Mouse (Mus musculus): ENCODE data around the gene Xrra1. TPM values are rescaled to one million over a fixed set of nuclear protein-coding genes. Genes with fewer than 3 reads are reported as not detected.
"Not testable (repeated sequence)": the region's sequence is repeated elsewhere in the genome, so short reads cannot be mapped to it uniquely, and the experiment has no call there.

Xrra1 gene
- polyA plus RNA-seq, 1 experiment from 2014 or later: 0.48 TPM

DNA sequence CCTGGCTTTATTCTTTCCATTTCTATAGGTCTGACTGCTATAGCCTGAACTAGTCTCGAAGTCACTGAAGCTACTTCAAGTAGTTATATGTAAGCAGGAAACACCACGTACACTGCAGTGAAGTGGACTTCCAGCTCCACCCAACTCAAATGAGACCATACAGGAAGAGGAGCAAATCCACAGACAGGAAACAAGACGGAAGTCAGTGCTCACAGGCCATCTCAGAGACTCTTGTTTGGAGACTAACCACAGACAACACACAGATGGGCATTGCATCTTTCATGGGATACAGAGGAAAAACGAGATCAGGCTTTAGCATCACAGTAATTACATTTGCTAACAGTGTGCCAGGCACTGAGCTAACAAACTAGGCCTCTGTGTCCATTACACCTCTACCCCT is 87.4 kb downstream of the Xrra1 start:
- Histone ChIP-seq H3K36me3 (replicated peaks) (peaks cover 87% of the 10 kb centered on the region), H3K27ac (no peak overlapping the region), H3K27me3 (ENCODE audit: poor library complexity, severe bottlenecking) (no peaks in the 10 kb centered on the region), H3K4me1 (no peaks in the 10 kb centered on the region), H3K4me3 (no peak overlapping the region), H3K9me3 (0 out of 2 replicates have a peak, but pooled peaks cover 3% of the 10 kb centered on the region)
- 90% methylated on average over 4 of the region's 4 CpGs for WGBS
- no peak for DNase-seq (ENCODE audit: extremely low spot score, low spot score)

DNA sequence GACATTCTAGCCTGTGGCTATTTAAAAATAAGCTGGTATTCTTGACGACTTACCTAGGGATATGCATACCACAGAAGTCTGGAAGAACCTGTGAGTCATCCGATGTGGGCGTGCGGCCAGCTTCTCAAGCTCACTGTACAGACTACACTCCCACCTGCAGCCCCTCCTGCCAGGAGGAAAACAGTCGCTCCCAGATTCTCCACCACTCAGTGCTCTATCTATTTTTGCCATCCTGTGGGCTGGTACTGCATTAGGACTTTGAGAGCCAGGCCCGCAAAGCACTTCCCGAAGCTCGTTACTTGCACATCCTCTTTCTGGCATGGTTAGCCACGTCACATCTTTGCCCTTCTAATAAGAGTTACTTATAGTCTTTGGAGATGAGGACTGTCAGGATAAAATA is 88.4 kb downstream of the Xrra1 start:
- 94% methylated on average over 9 of the region's 9 CpGs for WGBS
- Histone ChIP-seq H3K4me1 (no peaks in the 10 kb centered on the region), H3K4me3 (no peak overlapping the region), H3K27ac (no peak overlapping the region), H3K9me3 (0 out of 2 replicates have a peak, but pooled peaks cover 3% of the 10 kb centered on the region), H3K27me3 (ENCODE audit: poor library complexity, severe bottlenecking) (no peaks in the 10 kb centered on the region), H3K36me3 (replicated peaks) (peaks cover 87% of the 10 kb centered on the region)
- DNase-seq (ENCODE audit: extremely low spot score, low spot score): no peak

DNA sequence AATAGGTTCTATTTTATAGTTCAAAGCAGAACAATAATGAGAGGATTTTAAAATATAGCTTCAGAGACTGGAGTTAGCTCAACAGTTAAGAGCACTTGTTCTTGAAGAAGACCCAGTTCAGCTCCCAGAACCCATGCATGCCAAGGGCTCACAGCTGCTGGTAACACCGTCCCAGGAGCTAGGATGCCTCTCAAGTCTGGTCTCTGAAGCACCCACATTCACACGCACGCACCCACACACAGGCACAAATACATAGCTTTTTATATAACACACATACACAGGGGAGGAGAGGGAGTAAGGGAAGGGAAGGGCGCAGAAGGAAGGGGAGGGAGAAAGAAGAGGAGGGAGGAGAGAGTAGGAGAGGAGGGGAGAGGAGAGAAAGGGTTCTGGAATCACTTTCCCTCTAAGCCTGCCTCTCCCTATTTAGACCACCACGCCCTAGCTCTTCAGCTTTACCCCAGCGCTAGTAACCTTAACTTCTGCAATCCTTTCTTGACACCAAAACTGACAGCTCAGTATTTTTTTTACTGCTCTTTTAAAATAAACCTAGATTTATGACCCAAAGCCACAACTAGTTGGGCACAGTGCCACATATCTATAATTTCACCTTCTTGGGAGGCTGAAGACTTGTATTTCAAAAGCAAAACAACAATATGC is 94.7 kb downstream of the Xrra1 start:
- Histone ChIP-seq H3K27ac (no peak overlapping the region), H3K9me3 (no peaks in the 10 kb centered on the region), H3K36me3 (replicated peaks) (peaks cover 38% of the 10 kb centered on the region), H3K27me3 (ENCODE audit: poor library complexity, severe bottlenecking) (no peaks in the 10 kb centered on the region), H3K4me1 (no peaks in the 10 kb centered on the region), H3K4me3 (no peak overlapping the region)
- WGBS: 88% methylated on average over 6 of the region's 6 CpGs
- no peak for DNase-seq (ENCODE audit: extremely low spot score, low spot score)

DNA sequence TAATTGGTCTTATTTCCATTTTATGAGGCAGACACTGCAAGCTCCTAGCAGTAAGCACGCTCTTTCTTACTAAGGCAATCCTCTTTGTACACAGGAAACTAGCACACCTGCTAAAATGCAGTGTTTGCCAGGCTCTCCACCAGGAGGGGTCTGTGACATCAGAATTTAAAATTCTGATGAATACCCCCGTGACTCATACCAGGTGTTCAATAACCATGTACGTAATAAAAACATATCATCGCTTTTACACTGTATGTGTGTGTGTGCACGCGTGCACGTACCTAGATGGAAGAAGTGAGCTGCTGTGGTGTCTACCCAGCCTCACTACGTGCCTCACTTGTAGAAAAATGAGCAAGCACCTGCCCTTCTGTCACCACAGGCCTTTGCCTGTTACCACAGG is 95.3 kb downstream of the Xrra1 start:
- no peak for DNase-seq (ENCODE audit: extremely low spot score, low spot score)
- Histone ChIP-seq H3K4me3 (no peak overlapping the region), H3K27ac (no peak overlapping the region), H3K4me1 (no peaks in the 10 kb centered on the region), H3K9me3 (no peaks in the 10 kb centered on the region), H3K27me3 (ENCODE audit: poor library complexity, severe bottlenecking) (no peaks in the 10 kb centered on the region), H3K36me3 (replicated peaks) (peaks cover 36% of the 10 kb centered on the region)
- WGBS: 94% methylated on average over 8 of the region's 8 CpGs

DNA sequence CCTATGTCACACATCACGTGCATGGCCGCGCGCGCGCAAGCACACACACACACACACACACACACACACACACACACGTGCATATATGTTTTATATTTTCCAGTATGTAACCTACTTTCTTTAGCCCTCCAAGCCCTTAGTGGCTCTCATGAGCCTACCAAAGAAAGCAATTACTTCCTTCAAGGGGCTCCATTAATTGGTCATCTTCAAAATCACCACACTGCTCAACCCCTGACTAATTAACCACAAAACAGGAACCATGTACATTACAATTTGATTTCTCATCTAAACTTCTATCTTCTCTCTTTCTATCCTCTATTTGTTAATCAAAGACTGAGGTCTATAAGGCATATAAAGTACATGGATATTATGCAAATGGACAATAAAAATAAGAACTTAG is 97.2 kb downstream of the Xrra1 start:
- no peaks in the 10 kb centered on the region for H3K4me1 ChIP-seq
- H3K36me3 ChIP-seq (replicated peaks): peaks cover 23% of the 10 kb centered on the region
- H3K27ac ChIP-seq: no peak overlapping the region
- H3K9me3 ChIP-seq: no peaks in the 10 kb centered on the region
- WGBS: 99% methylated on average over 7 of the region's 7 CpGs
- DNase-seq (ENCODE audit: extremely low spot score, low spot score): no peak
- no peaks in the 10 kb centered on the region for H3K27me3 ChIP-seq (ENCODE audit: poor library complexity, severe bottlenecking)
- no peak overlapping the region for H3K4me3 ChIP-seq

DNA sequence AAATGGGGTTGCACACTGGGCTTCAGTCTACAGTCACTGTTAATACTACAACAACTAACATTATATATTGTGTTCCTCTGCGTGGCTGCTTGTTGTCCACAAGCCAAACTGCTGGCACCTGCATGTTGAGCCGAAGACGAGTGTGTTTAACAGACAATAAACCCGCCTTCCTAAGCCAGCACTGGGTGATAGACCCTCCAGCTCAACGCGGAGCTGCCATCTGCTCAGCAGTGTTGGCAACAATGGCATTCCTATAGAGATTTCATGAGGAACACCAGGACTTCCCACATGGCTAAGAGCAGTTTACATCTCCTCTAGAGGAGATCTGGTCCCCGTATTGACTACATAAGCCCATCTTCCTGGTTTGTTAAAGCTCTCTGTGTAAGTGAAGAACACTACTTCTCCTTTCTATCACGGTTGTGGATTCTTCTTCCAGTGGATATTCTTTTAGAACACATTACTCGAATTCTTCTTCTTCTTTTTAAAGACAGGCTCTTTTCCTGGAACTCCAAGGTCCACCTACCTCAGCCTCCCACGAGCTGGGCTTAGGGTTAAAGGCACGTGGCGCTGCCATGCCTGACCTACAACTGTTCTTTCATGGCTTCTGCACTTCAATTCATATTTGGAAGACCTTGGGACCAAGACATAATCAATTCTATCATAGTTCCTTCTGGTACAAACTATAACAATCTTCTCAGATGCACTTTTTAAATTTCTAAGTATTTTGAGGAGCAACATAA is 98.5 kb downstream of the Xrra1 start:
- DNase-seq (ENCODE audit: extremely low spot score, low spot score): no peak
- Histone ChIP-seq H3K27ac (no peak overlapping the region), H3K4me1 (peaks cover under 1% of the 10 kb centered on the region; the same call in 1 of the 2 replicates), H3K9me3 (no peaks in the 10 kb centered on the region), H3K36me3 (replicated peaks) (peaks cover 10% of the 10 kb centered on the region), H3K27me3 (ENCODE audit: poor library complexity, severe bottlenecking) (no peaks in the 10 kb centered on the region), H3K4me3 (no peak overlapping the region)
- WGBS: 89% methylated on average over 12 of the region's 12 CpGs

DNA sequence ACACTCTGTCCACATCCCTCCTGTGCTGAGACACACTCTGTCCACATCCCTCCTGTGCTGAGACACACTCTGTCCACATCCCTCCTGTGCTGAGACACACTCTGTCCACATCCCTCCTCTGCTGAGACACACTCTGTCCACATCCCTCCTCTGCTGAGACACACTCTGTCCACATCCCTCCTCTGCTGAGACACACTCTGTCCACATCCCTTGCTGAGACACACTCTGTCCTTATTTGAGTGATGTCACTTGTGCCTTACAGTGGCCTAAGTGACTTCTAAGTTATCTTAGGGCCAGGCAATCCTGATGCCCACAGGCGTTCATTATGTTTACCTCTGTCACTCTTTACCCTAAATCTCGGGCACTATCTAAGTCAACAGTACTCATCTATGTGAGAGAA is 101.7 kb downstream of the Xrra1 start:
- peaks cover 21% of the 10 kb centered on the region for H3K4me1 ChIP-seq
- not testable (repeated sequence) for H3K4me3 ChIP-seq; DNase-seq (ENCODE audit: extremely low spot score, low spot score); H3K27me3 ChIP-seq (ENCODE audit: poor library complexity, severe bottlenecking); H3K9me3 ChIP-seq; H3K27ac ChIP-seq; H3K36me3 ChIP-seq (replicated peaks)
- WGBS: 91% methylated on average over 2 of the region's 2 CpGs

DNA sequence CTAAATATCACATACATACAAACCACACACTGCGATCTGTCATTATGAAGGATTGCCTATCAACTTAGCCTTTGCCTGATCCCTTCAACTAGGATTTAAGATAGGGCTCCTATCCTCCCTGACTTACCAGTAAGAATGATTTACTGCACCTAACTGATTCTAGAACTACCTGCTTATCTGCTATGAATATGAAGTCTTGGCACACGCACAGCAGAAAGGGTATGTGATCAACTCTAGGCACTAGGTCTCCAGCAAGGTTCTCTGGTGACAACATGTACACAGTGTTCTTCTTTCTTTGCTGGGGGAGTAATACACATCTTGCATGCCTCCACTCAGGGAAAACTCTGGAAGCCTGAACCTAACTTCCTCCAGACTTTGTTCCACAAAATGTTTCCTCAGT is 102.6 kb downstream of the Xrra1 start:
- Histone ChIP-seq H3K4me3 (no peak overlapping the region), H3K27ac (no peak overlapping the region), H3K27me3 (ENCODE audit: poor library complexity, severe bottlenecking) (no peaks in the 10 kb centered on the region), H3K4me1 (peaks cover 31% of the 10 kb centered on the region), H3K36me3 (replicated peaks) (no peaks in the 10 kb centered on the region), H3K9me3 (no peaks in the 10 kb centered on the region)
- DNase-seq (ENCODE audit: extremely low spot score, low spot score): no peak
- 100% methylated on average over 2 of the region's 2 CpGs for WGBS

DNA sequence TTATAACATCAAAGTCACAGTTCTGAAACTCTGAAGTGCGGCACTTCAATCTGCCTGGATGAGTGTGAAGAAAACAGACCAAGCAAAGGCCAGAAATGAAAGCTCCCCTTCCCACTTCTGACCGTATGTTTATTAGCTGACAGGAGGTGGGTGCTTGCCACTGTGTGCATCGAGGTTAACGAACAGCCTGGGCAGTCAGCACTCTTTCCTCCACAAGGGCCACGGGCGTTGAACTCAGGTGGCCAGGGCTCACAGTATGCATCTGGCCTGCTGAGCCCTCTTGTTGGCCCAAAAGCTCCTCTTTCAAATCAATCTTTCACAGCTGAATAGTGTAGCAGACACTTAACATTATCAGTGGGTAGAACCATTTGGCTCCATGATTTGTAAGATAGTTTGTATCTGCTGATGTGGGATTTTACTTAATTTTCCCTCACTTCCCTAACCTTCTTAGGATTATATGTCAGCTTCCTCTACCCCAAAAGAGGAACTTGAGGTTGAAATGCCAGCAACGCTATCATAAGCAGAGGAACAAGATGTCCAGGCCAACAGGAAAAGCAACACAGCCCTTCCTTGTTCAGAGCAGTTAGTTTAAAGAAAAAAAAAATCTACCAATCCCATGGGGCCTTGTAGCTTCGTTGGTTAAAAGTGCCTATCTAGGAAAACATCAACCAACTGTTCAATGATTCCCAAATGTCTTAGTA is 103.8 kb downstream of the Xrra1 start:
- 82% methylated on average over 8 of the region's 8 CpGs for WGBS
- peaks cover 42% of the 10 kb centered on the region for H3K4me1 ChIP-seq
- no peak overlapping the region for H3K4me3 ChIP-seq
- no peak for DNase-seq (ENCODE audit: extremely low spot score, low spot score)
- H3K9me3 ChIP-seq: no peaks in the 10 kb centered on the region
- no peaks in the 10 kb centered on the region; the same call in 1 of the 2 replicates for H3K36me3 ChIP-seq (replicated peaks)
- no peak overlapping the region for H3K27ac ChIP-seq
- H3K27me3 ChIP-seq (ENCODE audit: poor library complexity, severe bottlenecking): no peaks in the 10 kb centered on the region

DNA sequence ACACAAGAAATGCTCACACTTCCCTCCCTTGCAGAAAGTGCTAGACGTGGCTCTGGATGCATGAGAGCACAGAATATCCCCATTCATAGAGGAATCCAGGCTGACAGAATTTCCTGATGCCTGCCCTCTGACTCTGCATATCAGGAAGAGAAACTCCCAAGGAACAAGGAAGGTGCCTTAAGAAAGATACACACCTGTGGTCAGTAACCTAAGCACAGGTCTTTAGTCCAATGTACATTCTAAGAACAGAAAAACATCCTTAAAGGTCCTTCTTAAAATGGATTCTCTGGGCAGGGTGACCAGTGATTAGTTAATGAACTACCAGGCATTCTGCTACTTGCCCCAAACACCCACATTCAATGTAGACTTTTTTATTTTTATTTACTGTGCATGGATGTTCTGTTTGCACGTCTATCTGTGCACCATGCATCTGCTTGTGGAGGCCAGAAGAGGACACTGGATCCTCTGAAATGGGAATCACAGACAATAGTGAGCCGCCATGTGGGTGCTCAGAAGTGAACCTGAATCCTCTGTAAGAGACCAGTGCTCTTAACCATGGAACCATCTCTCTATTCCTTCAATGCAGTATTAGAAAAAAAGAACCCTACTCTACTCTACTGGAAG is 104.4 kb downstream of the Xrra1 start:
- DNase-seq (ENCODE audit: extremely low spot score, low spot score): no peak
- H3K4me3 ChIP-seq: no peak overlapping the region
- no peaks in the 10 kb centered on the region for H3K9me3 ChIP-seq
- H3K4me1 ChIP-seq: peaks cover 45% of the 10 kb centered on the region
- H3K27me3 ChIP-seq (ENCODE audit: poor library complexity, severe bottlenecking): no peaks in the 10 kb centered on the region
- 88% methylated on average over 3 of the region's 3 CpGs for WGBS
- no peaks in the 10 kb centered on the region; the same call in 1 of the 2 replicates for H3K36me3 ChIP-seq (replicated peaks)
- H3K27ac ChIP-seq: no peak overlapping the region

DNA sequence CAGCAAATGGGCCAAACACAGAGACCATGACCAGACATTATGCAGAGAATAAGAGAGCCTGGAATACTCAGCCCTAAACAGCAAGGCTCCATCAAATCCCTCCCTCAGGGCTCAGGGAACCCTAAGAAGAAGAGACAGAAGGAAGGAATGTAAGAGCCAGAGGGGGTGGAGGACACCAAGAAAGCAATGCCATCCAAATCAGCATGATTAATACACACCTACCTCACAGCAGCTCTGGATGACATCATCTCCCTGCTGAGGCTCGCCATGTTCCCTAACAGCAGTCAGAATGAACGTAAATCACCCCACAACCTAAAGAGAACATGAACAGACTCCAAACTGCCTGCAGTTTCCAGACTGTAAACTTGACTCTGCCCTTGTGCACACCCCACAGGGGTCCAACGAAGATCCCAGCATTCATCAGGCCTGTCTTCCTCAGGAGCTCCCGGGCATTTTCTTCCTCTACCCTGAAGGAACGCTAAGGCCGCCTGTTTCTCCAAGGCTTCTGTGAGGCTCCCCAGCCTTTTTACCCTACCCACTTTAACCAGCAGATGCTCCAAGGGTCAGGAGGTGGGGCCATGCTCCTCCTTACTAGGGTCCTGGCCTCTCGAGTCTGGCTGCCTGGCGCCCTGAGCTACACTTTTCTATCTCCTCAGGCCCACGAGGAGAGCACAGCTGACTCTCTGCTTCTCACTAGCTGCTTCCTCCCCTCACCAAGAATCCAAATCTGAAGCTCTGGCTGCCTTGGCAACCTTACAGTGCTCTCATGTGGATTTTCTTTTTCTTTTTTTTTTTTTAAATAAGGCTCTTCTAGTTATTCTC is 106.3 kb downstream of the Xrra1 start:
- Histone ChIP-seq H3K4me1 (peaks cover 64% of the 10 kb centered on the region), H3K27ac (peak overlapping the region; percentile 70), H3K27me3 (ENCODE audit: poor library complexity, severe bottlenecking) (no peaks in the 10 kb centered on the region), H3K9me3 (no peaks in the 10 kb centered on the region), H3K4me3 (no peak overlapping the region), H3K36me3 (replicated peaks) (no peaks in the 10 kb centered on the region; the same call in 1 of the 2 replicates)
- no peak for DNase-seq (ENCODE audit: extremely low spot score, low spot score)
- 39% methylated on average over 9 of the region's 9 CpGs for WGBS
